Mouse (Mus musculus) right cerebral cortex, adult 18-20 months (tissue): ENCODE measurements around the gene Rnd1.

ENCODE experiments used
- DNase-seq: peaks from one replicate; pipeline ENCODE4 v3.0.0; 2022; ENCODE audit warnings: mixed read lengths

Rnd1 gene

DNA sequence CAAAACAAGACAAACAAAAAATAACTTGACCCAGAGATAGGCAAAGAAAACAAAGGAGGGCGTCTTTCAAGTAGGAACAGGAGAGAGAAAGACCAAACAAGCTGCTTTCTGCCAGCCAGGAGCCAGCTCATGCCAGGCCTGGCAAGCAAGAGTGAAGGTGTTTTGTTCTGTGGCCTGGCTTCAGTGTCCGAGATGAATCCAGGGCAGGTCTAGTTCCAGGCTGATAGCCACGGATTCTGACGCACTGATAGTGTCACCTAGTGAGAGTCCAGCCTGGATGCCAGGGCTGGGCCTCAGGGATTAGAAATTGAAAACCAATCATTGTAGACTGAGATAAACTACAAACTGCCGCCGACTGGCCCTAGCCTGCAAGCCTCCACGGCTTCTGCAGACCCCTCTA lies 716 bp upstream of the Rnd1 start:
- no peak for DNase-seq

- DNase-seq, result no peak
Observed at GRCm38 (mm10) chr15:98676471-98676870, 790 bp downstream of the Rnd1 start.

- DNase-seq, result no peak
Observed at GRCm38 (mm10) chr15:98675634-98676250, 1.5 kb downstream of the Rnd1 start.

DNA sequence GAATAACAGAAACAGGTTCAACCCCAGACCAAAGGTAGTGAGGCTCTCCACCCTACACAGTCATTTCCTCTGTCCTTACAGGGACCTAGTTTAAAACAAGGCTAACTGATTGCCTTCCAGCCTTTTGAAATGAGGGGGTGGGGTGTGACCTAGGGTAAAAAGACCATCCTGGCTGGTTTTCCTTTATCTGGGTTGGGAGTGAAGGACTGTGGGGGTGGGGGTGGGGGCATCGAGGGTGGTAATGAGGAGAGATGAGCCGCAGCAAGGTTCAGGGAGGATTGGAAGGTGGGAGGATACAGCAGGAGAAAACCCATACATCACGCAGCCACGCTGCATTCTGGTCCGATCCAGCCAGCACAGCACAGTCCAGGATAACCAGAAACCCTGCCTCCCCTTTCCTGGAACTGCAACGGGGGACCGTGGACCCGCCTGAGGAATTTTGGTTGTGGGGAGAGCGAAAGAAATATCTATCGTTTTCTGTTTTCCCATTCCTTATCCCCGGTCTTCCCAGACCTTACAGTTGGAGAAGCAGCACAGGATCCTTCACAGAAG lies 2.2 kb downstream of the Rnd1 start:
- no peak for DNase-seq

- no peak for DNase-seq
Observed at GRCm38 (mm10) chr15:98674284-98674993, 2.8 kb downstream of the Rnd1 start.

GRCm38 (mm10) chr15:98673732-98674131 lies 3.5 kb downstream of the Rnd1 start:
- DNase-seq, result no peak

DNA sequence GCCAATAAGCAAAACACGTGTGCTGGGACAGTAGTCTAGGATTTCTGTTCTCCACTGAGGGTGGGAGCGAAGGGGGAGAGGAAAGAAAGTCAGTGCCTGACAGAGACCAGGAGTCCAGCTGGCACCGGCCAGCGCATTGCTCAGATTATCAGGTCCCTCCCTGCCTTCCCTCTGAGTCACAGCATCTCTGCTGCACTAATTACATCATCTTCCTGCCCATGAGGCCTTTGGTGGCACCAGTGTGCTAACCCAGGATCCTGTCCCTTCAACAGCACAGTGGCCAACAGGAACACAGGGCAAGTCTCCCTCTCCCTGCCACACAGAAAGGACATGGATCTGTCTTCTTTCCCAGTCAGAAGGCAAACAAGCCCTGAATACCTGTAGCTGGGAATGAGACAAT lies 4.7 kb downstream of the Rnd1 start:
- no peak for DNase-seq

DNA sequence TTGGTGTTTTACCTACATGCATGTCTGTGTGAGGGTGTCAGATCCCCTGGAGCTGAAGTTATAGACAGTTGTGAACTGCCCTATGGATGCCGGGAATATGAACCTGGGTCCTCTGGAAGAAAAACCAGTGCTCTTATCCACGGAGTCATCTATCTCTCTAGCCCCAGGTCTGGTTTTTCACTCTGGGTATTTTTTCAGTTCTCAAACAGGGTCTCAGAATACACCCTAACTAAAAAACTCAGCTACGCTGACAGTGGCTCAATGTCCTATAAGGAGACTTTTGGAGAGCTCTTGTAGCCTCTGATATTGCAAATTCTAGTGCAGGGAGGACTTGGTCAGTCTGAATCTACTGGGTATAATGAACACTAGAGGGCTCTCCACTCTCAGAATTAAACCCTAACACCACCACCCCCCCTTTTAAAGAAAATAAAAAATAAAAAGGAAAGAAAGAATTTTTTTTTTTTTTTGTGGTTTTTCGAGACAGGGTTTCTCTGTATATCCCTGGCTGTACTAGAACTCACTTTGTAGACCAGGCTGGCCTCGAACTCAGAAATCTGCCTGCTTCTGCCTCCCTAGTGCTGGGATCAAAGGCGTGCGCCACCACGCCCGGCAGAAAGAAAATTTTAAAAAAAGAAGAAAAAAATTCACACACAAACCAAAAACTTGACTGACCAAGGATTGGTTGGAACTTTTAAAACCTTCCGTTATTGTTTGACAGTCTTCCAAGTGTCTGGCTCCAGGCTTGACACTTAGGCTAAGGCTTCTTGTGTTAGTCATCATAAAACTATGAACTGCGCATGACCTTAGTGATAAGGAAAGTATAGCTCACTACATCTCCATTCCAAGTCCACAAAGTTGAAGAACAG lies 13.0 kb downstream of the Rnd1 start:
- no peak for DNase-seq

DNA sequence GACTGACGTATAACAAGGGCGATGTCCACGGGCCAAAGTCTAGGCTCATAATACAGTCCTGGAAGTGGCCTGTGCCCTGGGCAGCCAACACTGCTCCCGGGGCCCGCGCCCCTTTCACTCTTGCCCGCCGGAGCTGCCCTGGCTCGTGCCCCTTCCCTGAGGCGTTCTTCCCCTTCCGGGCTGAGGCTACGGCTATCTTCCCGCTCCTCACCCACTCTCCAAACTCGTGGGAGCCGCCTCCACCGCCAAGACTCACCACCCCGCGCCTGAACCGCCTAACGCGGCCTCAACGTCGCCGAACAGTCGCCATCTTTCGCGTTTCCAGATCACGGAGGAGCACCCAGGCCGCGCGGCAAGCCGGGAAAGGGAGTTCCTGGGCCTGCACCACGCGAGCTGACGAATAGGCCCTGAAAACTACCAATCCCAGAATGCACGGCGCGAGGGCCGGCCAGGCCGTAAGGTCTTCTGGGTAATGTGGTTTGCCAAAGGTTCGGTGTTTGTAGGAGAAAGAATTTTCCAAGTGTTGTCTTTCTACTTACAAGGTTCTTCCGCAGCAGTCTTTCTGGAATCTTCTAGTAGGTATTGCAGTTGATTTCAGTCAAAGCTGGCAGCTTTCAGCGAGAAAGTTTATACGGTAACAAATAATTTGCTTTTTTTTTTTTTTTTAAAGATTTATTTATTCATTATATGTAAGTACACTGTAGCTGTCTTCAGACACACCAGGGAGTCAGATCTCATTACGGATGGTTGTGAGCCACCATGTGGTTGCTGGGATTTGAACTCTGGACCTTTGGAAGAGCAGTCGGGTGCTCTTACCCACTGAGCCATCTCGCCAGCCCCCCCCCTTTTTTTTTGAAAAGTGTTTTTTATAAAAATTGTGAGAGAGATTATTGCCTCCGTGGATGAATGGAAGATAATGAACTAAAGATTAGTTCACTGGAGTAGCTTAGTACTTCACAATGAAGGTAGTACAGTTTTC lies 14.4 kb downstream of the Rnd1 start, which contains the start of gene Ddx23:
Gene Ddx23 (minus strand): TSS at position 328 of the 979 bp plus-strand sequence.
- DNase-seq, result peak; percentile 98

DNA sequence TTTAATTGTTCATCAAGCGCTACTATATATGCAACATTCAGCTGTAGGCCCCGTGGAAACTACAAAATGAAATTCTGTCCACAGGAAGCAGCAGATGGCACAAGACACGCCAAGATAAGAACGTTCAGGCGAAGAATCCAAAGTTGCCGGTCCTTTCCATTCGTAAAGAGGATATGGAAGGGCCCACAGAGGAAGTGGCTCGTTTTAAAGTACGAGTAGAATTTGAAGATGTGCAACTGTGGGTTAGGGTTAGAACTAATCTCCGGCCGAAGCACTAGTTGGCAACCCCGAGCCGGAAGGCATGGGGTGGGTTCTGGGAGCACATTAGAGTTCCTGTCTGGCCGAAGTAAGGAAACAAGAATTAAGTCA lies 15.1 kb downstream of the Rnd1 start:
- no peak for DNase-seq

- DNase-seq, result no peak
Observed at GRCm38 (mm10) chr15:98656982-98657751, 20.1 kb downstream of the Rnd1 start.

GRCm38 (mm10) chr15:98652174-98652573 lies 25.1 kb downstream of the Rnd1 start:
- no peak for DNase-seq

DNA sequence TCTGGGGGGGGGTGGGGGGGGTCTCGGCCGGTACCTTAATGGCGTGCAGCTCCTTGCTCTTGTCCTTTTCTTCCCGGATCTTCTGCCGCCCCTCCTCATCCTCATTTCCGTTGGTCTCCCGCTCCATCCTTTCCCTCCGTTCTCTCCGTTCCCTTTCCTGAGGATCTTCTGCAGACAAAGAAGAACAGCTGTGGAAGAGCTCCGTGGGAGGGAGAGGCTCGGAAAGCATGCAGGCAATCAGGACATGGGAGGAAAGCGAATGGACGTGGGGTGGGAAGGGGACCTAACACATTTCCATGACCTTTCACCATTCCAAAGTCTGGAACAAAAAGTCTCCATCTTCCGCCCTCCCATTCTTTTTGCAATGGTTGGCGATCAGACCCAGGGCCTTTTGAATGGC lies 25.8 kb downstream of the Rnd1 start:
- DNase-seq, result no peak

DNA sequence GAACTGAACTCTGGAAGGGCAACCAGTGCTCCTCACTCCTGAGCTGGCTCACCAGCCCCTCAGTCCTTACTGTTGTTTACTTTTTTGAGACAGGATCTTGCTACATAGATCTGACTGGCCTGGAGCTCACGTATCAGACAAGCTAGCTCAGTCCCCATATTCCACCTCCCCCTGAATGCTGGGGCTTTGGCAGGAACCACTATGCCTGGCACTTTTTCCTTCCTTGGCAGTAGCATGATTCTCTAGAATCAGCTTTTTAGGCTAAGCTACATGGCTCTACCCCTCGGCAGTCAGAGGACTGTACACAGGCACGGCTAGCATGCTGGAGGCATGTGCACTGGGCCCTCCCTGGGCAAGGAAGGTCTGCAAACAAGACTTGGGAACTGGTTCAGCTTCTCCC lies 29.2 kb downstream of the Rnd1 start:
- DNase-seq, result no peak

- no peak for DNase-seq
Observed at GRCm38 (mm10) chr15:98647308-98647707, 30.0 kb downstream of the Rnd1 start.

GRCm38 (mm10) chr15:98646737-98647136 lies 30.5 kb downstream of the Rnd1 start:
- no peak for DNase-seq

GRCm38 (mm10) chr15:98645057-98646026 lies 31.9 kb downstream of the Rnd1 start:
- no peak for DNase-seq

GRCm38 (mm10) chr15:98644406-98644805 lies 32.9 kb downstream of the Rnd1 start:
- DNase-seq, result no peak

DNA sequence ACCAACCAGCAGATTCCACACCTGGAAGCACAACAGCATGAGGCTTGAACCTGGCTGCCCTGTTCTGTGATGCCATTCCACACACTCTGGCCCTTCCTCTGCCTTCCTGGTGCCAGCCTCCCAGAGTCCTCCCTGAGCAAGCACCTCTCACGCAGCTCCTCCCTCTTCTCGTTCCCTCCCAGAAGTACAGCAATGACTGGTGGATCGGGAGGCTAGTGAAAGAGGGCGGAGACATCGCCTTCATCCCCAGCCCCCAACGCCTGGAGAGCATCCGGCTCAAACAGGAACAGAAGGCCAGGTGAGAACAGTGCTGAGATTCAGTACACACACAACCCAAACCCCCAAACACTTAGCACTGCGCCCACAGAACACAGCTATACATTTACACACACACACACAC lies 37.1 kb downstream of the Rnd1 start:
- DNase-seq, result no peak

DNA sequence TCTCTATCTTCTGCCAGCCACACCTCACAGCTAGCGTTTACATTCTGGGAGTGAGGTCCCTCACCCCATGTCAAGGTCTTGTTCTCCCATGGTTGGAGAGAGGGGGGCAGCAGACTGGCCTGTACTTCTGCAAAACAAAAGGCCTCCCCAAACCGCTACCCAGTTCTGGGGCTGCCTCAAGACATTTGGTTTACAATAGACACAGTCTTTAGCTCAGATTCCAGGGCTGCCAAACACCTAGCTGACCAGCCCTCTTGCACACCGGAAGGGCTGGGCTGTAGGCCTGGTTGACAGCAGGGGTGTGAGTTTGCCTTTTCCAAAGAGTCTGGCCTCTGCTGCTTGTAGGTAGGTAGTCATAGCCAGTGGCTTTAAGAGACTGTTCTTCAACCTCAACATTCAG lies 40.1 kb downstream of the Rnd1 start:
- DNase-seq, result no peak
